Mouse (Mus musculus) bone marrow macrophage, adult 2 months (primary cell): ENCODE measurements around the gene Lta. TPM values are rescaled to one million over a fixed set of nuclear protein-coding genes. Genes with fewer than 3 reads are reported as not detected.

Experiments used
- H3K27ac ChIP-seq: 2 replicates; pipeline ENCODE4 v1.5.1; 2012; ENCODE audit warnings: low read depth, low read length; ENCODE audit not compliant: insufficient read depth
- H3K4me1 ChIP-seq: 2 replicates; pipeline ENCODE4 v1.6.1; 2012; ENCODE audit warnings: low read length; ENCODE audit not compliant: control insufficient read depth, insufficient read depth
- H3K4me3 ChIP-seq: 2 replicates; pipeline ENCODE4 v1.5.1; 2012; ENCODE audit warnings: mild to moderate bottlenecking, low read length, moderate library complexity; ENCODE audit not compliant: insufficient read depth
- CTCF ChIP-seq: IDR thresholded peaks from 2 replicates; pipeline ENCODE4 v1.5.1; 2012; ENCODE audit warnings: low read depth, mild to moderate bottlenecking, low read length, moderate library complexity
- POLR2A ChIP-seq: IDR thresholded peaks from 2 replicates; pipeline ENCODE4 v1.6.1; 2012; ENCODE audit warnings: mild to moderate bottlenecking, low read depth, low read length, borderline replicate concordance
- polyA plus RNA-seq: library from polyadenylated mRNA; stranded (reverse); fragments of >200 nt; gene quantifications from 2 replicates; pipeline ENCODE4 v1.2.4, GENCODE M21; 2012; ENCODE audit not compliant: missing spikeins, insufficient read depth, insufficient read length

Lta gene
- polyA plus RNA-seq, 1 experiment, result not detected

- Histone ChIP-seq H3K4me1 (no peaks in the 10 kb centered on the region), H3K27ac (no peak overlapping the region), H3K4me3 (no peak overlapping the region)
- no peak for TF ChIP-seq CTCF
- TF ChIP-seq POLR2A, result no peak
Observed at GRCm38 (mm10) chr17:35154616-35155015, 50.5 kb downstream of the Lta start.

GRCm38 (mm10) chr17:35153931-35154330, 51.2 kb downstream of the Lta start:
- Histone ChIP-seq H3K4me3 (no peak overlapping the region), H3K4me1 (no peaks in the 10 kb centered on the region), H3K27ac (no peak overlapping the region)
- no peak for TF ChIP-seq POLR2A
- no peak for TF ChIP-seq CTCF

Other genes with a start within 250 kb of the Lta start
- 1.2 and 1.5 TPM in 2 replicates for gene Hspa1b, start 246.1 kb downstream of the Lta start, polyA plus RNA-seq
- not detected in 2 replicates for gene Gm20481, start 235.4 kb downstream of the Lta start, polyA plus RNA-seq
- gene Hspa1a, start 233.2 kb downstream of the Lta start, polyA plus RNA-seq, result 1.3 TPM in 2 replicates
- not detected in 2 replicates for gene Hspa1l, start 232.6 kb downstream of the Lta start, polyA plus RNA-seq
- 37.1 and 44.0 TPM in 2 replicates for gene Lsm2, start 223.5 kb downstream of the Lta start, polyA plus RNA-seq
- gene Vars, start 204.4 kb downstream of the Lta start, polyA plus RNA-seq, result 28.4 and 35.2 TPM in 2 replicates
- 0.31 and 0.34 TPM in 2 replicates for gene Vwa7, start 188.8 kb downstream of the Lta start, polyA plus RNA-seq
- not detected in 2 replicates for gene Sapcd1, start 177.3 kb downstream of the Lta start, polyA plus RNA-seq
- 2.4 and 3.2 TPM in 2 replicates for gene Msh5, start 158.6 kb downstream of the Lta start, polyA plus RNA-seq
- 357 and 381 TPM in 2 replicates for gene Clic1, start 155.4 kb downstream of the Lta start, polyA plus RNA-seq
- gene Ddah2, start 146.3 kb downstream of the Lta start, polyA plus RNA-seq, result 9.0 and 10.9 TPM in 2 replicates
- gene Ly6g6c, start 140.0 kb downstream of the Lta start, polyA plus RNA-seq, result not detected in 2 replicates
- gene Mpig6b, start 139.2 kb downstream of the Lta start, polyA plus RNA-seq, result not detected in 2 replicates
- not detected in 2 replicates for gene Ly6g6e, start 128.4 kb downstream of the Lta start, polyA plus RNA-seq
- gene Ly6g6d, start 127.3 kb downstream of the Lta start, polyA plus RNA-seq, result 1.0 TPM in 1 of 2 replicates, not detected in the other
- not detected in 2 replicates for gene Ly6g6f, start 119.7 kb downstream of the Lta start, polyA plus RNA-seq
- 39.8 and 40.7 TPM in 2 replicates for gene Abhd16a, start 116.1 kb downstream of the Lta start, polyA plus RNA-seq
- gene Ly6g5c, start 97.1 kb downstream of the Lta start, polyA plus RNA-seq, result not detected in 2 replicates
- gene Ly6g5b, start 89.9 kb downstream of the Lta start, polyA plus RNA-seq, result 0.54 and 0.92 TPM in 2 replicates
- 24.6 and 29.1 TPM in 2 replicates for gene Gpank1, start 83.9 kb downstream of the Lta start, polyA plus RNA-seq
- gene Csnk2b, start 83.3 kb downstream of the Lta start, polyA plus RNA-seq, result 136 and 143 TPM in 2 replicates
- 29.2 and 30.4 TPM in 2 replicates for gene D17H6S53E, start 79.0 kb downstream of the Lta start, polyA plus RNA-seq
- not detected in 2 replicates for gene Apom, start 73.3 kb downstream of the Lta start, polyA plus RNA-seq
- gene Bag6, start 70.2 kb downstream of the Lta start, polyA plus RNA-seq, result 151 and 166 TPM in 2 replicates
- 136 and 162 TPM in 2 replicates for gene Prrc2a, start 40.5 kb downstream of the Lta start, polyA plus RNA-seq
- gene Aif1, start 29.3 kb downstream of the Lta start, polyA plus RNA-seq, result 420 and 469 TPM in 2 replicates
- gene Lst1, start 16.9 kb downstream of the Lta start, polyA plus RNA-seq, result 811 and 856 TPM in 2 replicates
- gene Ltb, start 10.9 kb downstream of the Lta start, polyA plus RNA-seq, result not detected in 2 replicates
- 11.9 and 12.8 TPM in 2 replicates for gene Tnf, start 3.3 kb downstream of the Lta start, polyA plus RNA-seq
- gene Gm16181, start 15.5 kb upstream of the Lta start, polyA plus RNA-seq, result not detected in 2 replicates
- 11.2 and 15.1 TPM in 2 replicates for gene Atp6v1g2, start 28.3 kb upstream of the Lta start, polyA plus RNA-seq
- 15.5 and 15.7 TPM in 2 replicates for gene Nfkbil1, start 30.4 kb upstream of the Lta start, polyA plus RNA-seq
- 164 and 169 TPM in 2 replicates for gene Ddx39b, start 36.4 kb upstream of the Lta start, polyA plus RNA-seq
- 2,808 and 2,856 TPM in 2 replicates for gene H2-D1, start 57.4 kb upstream of the Lta start, polyA plus RNA-seq
- 0.63 and 0.80 TPM in 2 replicates for gene H2-Q1, start 115.1 kb upstream of the Lta start, polyA plus RNA-seq
- gene H2-Q2, start 136.9 kb upstream of the Lta start, polyA plus RNA-seq, result 0.91 and 1.2 TPM in 2 replicates
- gene H2-Q4, start 174.3 kb upstream of the Lta start, polyA plus RNA-seq, result 87.8 and 102 TPM in 2 replicates
- gene H2-Q6, start 219.5 kb upstream of the Lta start, polyA plus RNA-seq, result 3.0 and 3.4 TPM in 2 replicates
- gene H2-Q7, start 233.8 kb upstream of the Lta start, polyA plus RNA-seq, result 15.8 and 18.3 TPM in 2 replicates